22 mouse cellular contexts compared by ENCODE assay signal in the genomic region with DNA sequence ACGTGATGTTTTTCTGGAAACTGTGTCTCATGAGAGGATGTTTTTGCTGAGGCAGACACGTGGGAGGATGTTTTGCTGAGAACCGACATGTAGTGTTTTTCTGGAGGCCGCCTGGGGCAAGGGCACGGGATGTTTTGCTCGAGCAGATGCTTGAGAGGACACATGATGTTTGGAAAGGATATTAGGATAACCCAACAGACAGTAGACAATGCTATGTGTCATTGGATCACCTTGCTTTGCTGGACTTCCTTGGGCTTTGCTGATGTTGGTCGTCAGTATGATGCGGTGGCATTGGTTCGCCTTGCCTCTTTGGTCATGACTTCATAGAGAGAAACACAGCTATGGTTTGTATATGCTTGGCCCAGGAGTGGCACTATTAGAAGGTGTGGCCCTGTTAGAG. TPM values are rescaled to one million over a fixed set of nuclear protein-coding genes. Genes with fewer than 3 reads are reported as not detected.
DNase-seq lines count a peak whose midpoint lies in the region; ATAC-seq and TF ChIP-seq lines count a peak whose summit lies in the region.
"Had no signal": no experiment of that assay in that cellular context is flagged by ENCODE, and none has a peak within 500 bp of the region (broad histone marks: within the 10 kb centered on the region; RNA-seq: fewer than 3 reads in every experiment).

No protein-coding gene starts in this region.

- no peaks in the 10 kb centered on the region for H3K4me1 ChIP-seq in midbrain, embryonic 11.5 days (ENCODE audit: control insufficient read depth, insufficient read depth, low read length)
- no peaks in the 10 kb centered on the region for H3K4me1 ChIP-seq in midbrain, embryonic 14.5 days (ENCODE audit: control insufficient read depth, insufficient read depth, low read length)
- no peaks in the 10 kb centered on the region for H3K4me1 ChIP-seq in hindbrain, embryonic 11.5 days (replicated peaks; ENCODE audit: control insufficient read depth, insufficient read depth, low read length)

- H3K27me3 ChIP-seq in midbrain, embryonic 11.5 days (ENCODE audit: control insufficient read depth, insufficient read depth, low read length): no peaks in the 10 kb centered on the region
- H3K27me3 ChIP-seq in midbrain, embryonic 14.5 days (ENCODE audit: control insufficient read depth, insufficient read depth, low read length): no peaks in the 10 kb centered on the region
- H3K27me3 ChIP-seq in C2C12 (ENCODE audit: control insufficient read depth, insufficient read depth, insufficient read length): peaks cover 17% of the 10 kb centered on the region
- H3K27me3 ChIP-seq in hindbrain, embryonic 11.5 days (ENCODE audit: control insufficient read depth, insufficient read depth, low read length): no peaks in the 10 kb centered on the region
- H3K27me3 ChIP-seq: Patski had no signal

- H3K4me3 ChIP-seq in midbrain, embryonic 11.5 days (ENCODE audit: low read depth, low read length): no peak overlapping the region
- no peak overlapping the region for H3K4me3 ChIP-seq in midbrain, embryonic 14.5 days (replicated peaks; ENCODE audit: low read depth, low read length)
- H3K4me3 ChIP-seq in C2C12 (ENCODE audit: insufficient read depth, poor library complexity, severe bottlenecking): no peak overlapping the region
- no peak overlapping the region for H3K4me3 ChIP-seq in hindbrain, embryonic 11.5 days (ENCODE audit: low read depth, low read length)

- no peaks in the 10 kb centered on the region for H3K9me3 ChIP-seq in midbrain, embryonic 11.5 days (ENCODE audit: control insufficient read depth, low read length)
- no peaks in the 10 kb centered on the region for H3K9me3 ChIP-seq in midbrain, embryonic 14.5 days (ENCODE audit: control insufficient read depth, low read length)
- no peaks in the 10 kb centered on the region for H3K9me3 ChIP-seq in hindbrain, embryonic 11.5 days (ENCODE audit: control insufficient read depth, low read length)

- peak; percentile 63 for DNase-seq in heart, adult 11 months
- DNase-seq in heart, postnatal 14 days: no peak
- DNase-seq in midbrain, embryonic 11.5 days (ENCODE audit: low spot score, missing footprints): peak; percentile 59
- no peak for DNase-seq in midbrain, embryonic 14.5 days
- DNase-seq in induced T-regulatory cell, adult 2 months (ENCODE audit: low read depth): peak; percentile 21
- no peak for DNase-seq in hindbrain, embryonic 11.5 days (ENCODE audit: low spot score)
- DNase-seq in lung, postnatal 10 days: no peak
- DNase-seq: adrenal gland, adult 2 months; adrenal gland, adult 8-10 months; adrenal gland, postnatal 10 days; adrenal gland, postnatal 14 days; adrenal gland, postnatal 25 days; adrenal gland, postnatal 36 days; B cell, adult 2 months; cerebellum, adult 11 months; cerebellum, adult 11-12 months; cerebellum, adult 18-20 months had no signal

- H3K79me3 ChIP-seq in C2C12 (ENCODE audit: low read depth): no peaks in the 10 kb centered on the region

- H3K36me3 ChIP-seq in midbrain, embryonic 11.5 days (ENCODE audit: control insufficient read depth, insufficient read depth, low read length): no peaks in the 10 kb centered on the region
- H3K36me3 ChIP-seq in midbrain, embryonic 14.5 days (ENCODE audit: control insufficient read depth, insufficient read depth, low read length): no peaks in the 10 kb centered on the region
- no peaks in the 10 kb centered on the region for H3K36me3 ChIP-seq in C2C12 (ENCODE audit: control insufficient read depth, insufficient read depth)
- no peaks in the 10 kb centered on the region for H3K36me3 ChIP-seq in hindbrain, embryonic 11.5 days (ENCODE audit: control insufficient read depth, insufficient read depth, low read length)
- H3K36me3 ChIP-seq: G1E had no signal

- H3K27ac ChIP-seq in midbrain, embryonic 11.5 days (ENCODE audit: low read depth, low read length): no peak overlapping the region
- H3K27ac ChIP-seq in midbrain, embryonic 14.5 days (replicated peaks; ENCODE audit: low read depth, low read length): no peak overlapping the region
- H3K27ac ChIP-seq in hindbrain, embryonic 11.5 days (ENCODE audit: low read depth, low read length): no peak overlapping the region

- no peaks in the 10 kb centered on the region for H3K79me2 ChIP-seq in C2C12 (ENCODE audit: control insufficient read depth, insufficient read depth)

- ATAC-seq in midbrain, embryonic 11.5 days (ENCODE audit: low FRiP score): no peak
- ATAC-seq in midbrain, embryonic 14.5 days (ENCODE audit: low FRiP score, low TSS enrichment): no peak
- no peak for ATAC-seq in hindbrain, embryonic 11.5 days (ENCODE audit: low FRiP score)
- ATAC-seq: activated CD4-positive, CD25-positive, alpha-beta regulatory T cell, adult 4 months; CD4-positive, CD25-positive, alpha-beta regulatory T cell, adult 4 months; Patski had no signal

- H3K9ac ChIP-seq in midbrain, embryonic 11.5 days (ENCODE audit: low read length): no peak overlapping the region
- no peak overlapping the region for H3K9ac ChIP-seq in midbrain, embryonic 14.5 days (replicated peaks; ENCODE audit: low read length)
- H3K9ac ChIP-seq in hindbrain, embryonic 11.5 days (ENCODE audit: low read depth, low read length): no peak overlapping the region

- no peak for TF ChIP-seq CTCF in C2C12 (IDR thresholded peaks at IDR 0.05; ENCODE audit: control insufficient read depth, insufficient read depth, insufficient read length)

- H3ac ChIP-seq in C2C12 (ENCODE audit: control insufficient read depth, insufficient read length, low read depth): no peak overlapping the region

- WGBS in midbrain, embryonic 11.5 days: 89% methylated on average over 9 of the region's 9 CpGs
- 85% methylated on average over 9 of the region's 9 CpGs for WGBS in midbrain, embryonic 14.5 days
- 89% methylated on average over 9 of the region's 9 CpGs for WGBS in hindbrain, embryonic 11.5 days

- intact Hi-C loops in heart, postnatal 14 days (cut with DNase I): no loop called here

- no peak overlapping the region for H3K4me2 ChIP-seq in midbrain, embryonic 11.5 days
- no peak overlapping the region for H3K4me2 ChIP-seq in midbrain, embryonic 14.5 days (ENCODE audit: low read length)
- no peak overlapping the region for H3K4me2 ChIP-seq in hindbrain, embryonic 11.5 days (replicated peaks; ENCODE audit: low read depth, low read length)

TF ChIP-seq in C2C12, 6 proteins besides CTCF, POLR2A, EP300 and RAD21:
- TF ChIP-seq MYOD1 (IDR thresholded peaks at IDR 0.05; ENCODE audit: control insufficient read depth, insufficient read length, low read depth) (no peak), FOSL1 (IDR thresholded peaks at IDR 0.05; ENCODE audit: insufficient read depth, low read length, poor library complexity, severe bottlenecking) (no peak), CEBPB (IDR thresholded peaks at IDR 0.05; ENCODE audit: low read depth) (no peak), MAX (IDR thresholded peaks at IDR 0.05) (no peak), USF1 (IDR thresholded peaks at IDR 0.05; ENCODE audit: low read depth) (peak; percentile 43)

RNA-seq across cellular contexts. Expression of gene Pitpnb, which starts 16.7 kb away (rescaled TPM):
- 10 to 100 TPM; 44.5 to 45.1 TPM for total RNA-seq in heart, postnatal 14 days (2021)
- 118 and 136 TPM in 2 replicates for polyA plus RNA-seq in midbrain, embryonic 11.5 days (2014; fragmentation: Nextera tagmentation; extraction: Ambion mirVana)
- polyA plus RNA-seq in midbrain, embryonic 14.5 days (2014; fragmentation: Nextera tagmentation; extraction: Ambion mirVana): 77.6 and 104 TPM in 2 replicates
- 54.1 TPM for polyA plus RNA-seq in C2C12 (2012; fragmentation: generic; extraction: Trizol)
- 120 and 127 TPM in 2 replicates for polyA plus RNA-seq in hindbrain, embryonic 11.5 days (2014; fragmentation: Nextera tagmentation; extraction: Ambion mirVana)

Comparison
In these comparisons a context has a peak if more than half of its experiments do, and no peak if none do; other contexts are left out.
1. DNase-seq: peak in heart, adult 11 months (single experiment), midbrain, embryonic 11.5 days (single experiment) and induced T-regulatory cell, adult 2 months (single experiment); none in heart, postnatal 14 days (0 of 2), midbrain, embryonic 14.5 days (single experiment), hindbrain, embryonic 11.5 days (single experiment) and lung, postnatal 10 days (single experiment).